ENCODE assay signal across 28 mouse cellular contexts in the genomic region with DNA sequence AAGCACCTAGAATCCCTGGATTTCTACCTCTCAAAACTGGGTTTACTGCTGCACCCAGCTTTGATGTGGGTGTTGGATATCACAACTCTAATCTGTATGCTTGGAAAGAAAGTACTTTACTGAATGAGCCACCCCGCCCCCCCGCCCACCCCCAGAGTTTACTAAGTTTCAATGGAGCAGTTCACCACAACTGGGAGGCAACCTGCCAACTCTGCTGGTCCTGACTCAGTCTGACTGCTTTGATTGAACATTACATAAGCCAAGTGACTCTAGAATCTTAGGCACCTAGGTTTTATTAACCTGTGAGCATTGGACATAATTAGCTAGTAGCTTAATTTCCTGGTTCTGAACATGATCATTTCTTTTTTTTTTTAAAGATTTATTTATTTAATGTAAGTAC. TPM values are rescaled to one million over a fixed set of nuclear protein-coding genes. Genes with fewer than 3 reads are reported as not detected.
"Had no signal": no experiment of that assay in that cellular context is flagged by ENCODE, and none has a peak within 500 bp of the region (broad histone marks: within the 10 kb centered on the region; RNA-seq: fewer than 3 reads in every experiment).

No protein-coding gene starts in this region.

- H3K4me2 ChIP-seq: limb, embryonic 12.5 days; limb, embryonic 15.5 days; liver, embryonic 12.5 days; liver, embryonic 15.5 days; lung, embryonic 15.5 days; midbrain, embryonic 11.5 days; stomach, embryonic 15.5 days had no signal

- H3K9me3 ChIP-seq: limb, embryonic 12.5 days; limb, embryonic 15.5 days; liver, embryonic 12.5 days; liver, embryonic 15.5 days; lung, embryonic 15.5 days; stomach, embryonic 15.5 days had no signal

- H3K27me3 ChIP-seq: limb, embryonic 12.5 days; limb, embryonic 15.5 days; liver, embryonic 12.5 days; liver, embryonic 15.5 days; lung, embryonic 15.5 days; stomach, embryonic 15.5 days had no signal

- ATAC-seq: liver, embryonic 12.5 days had no signal

- H3K9ac ChIP-seq: limb, embryonic 12.5 days; limb, embryonic 15.5 days; liver, embryonic 12.5 days; liver, embryonic 15.5 days; lung, embryonic 15.5 days; stomach, embryonic 15.5 days had no signal

- H3K4me1 ChIP-seq: limb, embryonic 12.5 days; limb, embryonic 15.5 days; lung, embryonic 15.5 days; stomach, embryonic 15.5 days had no signal

- DNase-seq: kidney, adult 18-20 months; kidney, adult 9 months; kidney, postnatal 25 days; layer of hippocampus, postnatal 36 days; left cerebral cortex, postnatal 4 days; lung, adult 18-20 months; lung, postnatal 10 days; lung, postnatal 36 days; midbrain, embryonic 14.5 days; right cerebral cortex, postnatal 25 days; spleen, adult 18-20 months; thymus, adult 18-20 months; thymus, postnatal 36 days had no signal

- H3K36me3 ChIP-seq: limb, embryonic 12.5 days; limb, embryonic 15.5 days; liver, embryonic 12.5 days; liver, embryonic 15.5 days; lung, embryonic 15.5 days; stomach, embryonic 15.5 days had no signal

- H3K4me3 ChIP-seq: layer of hippocampus, adult 2 months; left cerebral cortex, adult 2 months; limb, embryonic 12.5 days; limb, embryonic 15.5 days; liver, embryonic 12.5 days; liver, embryonic 15.5 days; lung, embryonic 15.5 days; stomach, embryonic 15.5 days had no signal

- H3K27ac ChIP-seq: layer of hippocampus, adult 2 months; left cerebral cortex, adult 2 months; limb, embryonic 12.5 days; limb, embryonic 15.5 days; liver, embryonic 12.5 days; liver, embryonic 15.5 days; lung, embryonic 15.5 days; stomach, embryonic 15.5 days had no signal

RNA-seq across cellular contexts. Expression of gene Khdc1a, which starts 35.1 kb away (rescaled TPM):
- polyA plus RNA-seq: kidney, embryonic 16.5 days; large intestine, adult 2 months; limb, embryonic 12.5 days; limb, embryonic 15.5 days; liver, embryonic 12.5 days; liver, embryonic 15.5 days; midbrain, embryonic 11.5 days; midbrain, embryonic 14.5 days; midbrain, postnatal 0 days; neural tube, embryonic 11.5 days; neural tube, embryonic 14.5 days; stomach, embryonic 15.5 days; testis, adult 2 months had no signal

RNA-seq across cellular contexts. Expression of gene Khdc1c, which starts 53.8 kb away (rescaled TPM):
- polyA plus RNA-seq: kidney, embryonic 16.5 days; large intestine, adult 2 months; limb, embryonic 12.5 days; limb, embryonic 15.5 days; liver, embryonic 12.5 days; liver, embryonic 15.5 days; lung, embryonic 15.5 days; midbrain, embryonic 11.5 days; midbrain, embryonic 14.5 days; midbrain, postnatal 0 days; neural tube, embryonic 11.5 days; neural tube, embryonic 14.5 days; stomach, embryonic 15.5 days; testis, adult 2 months had no signal
